Mouse (Mus musculus): ENCODE results near the gene Kcnj15. TPM values are rescaled to one million over a fixed set of nuclear protein-coding genes. Genes with fewer than 3 reads are reported as not detected.
A peak's percentile ranks its signal among the peaks of the same experiment; 100 is the strongest.

Kcnj15 gene
- polyA plus RNA-seq, 1 experiment from 2014 or later = 3.8 TPM

- Histone ChIP-seq H3K9ac (no peak overlapping the region), H3K4me1 (replicated peaks) (no peaks in the 10 kb centered on the region; the same call in 1 of the 2 replicates), H3K4me3 (no peak overlapping the region), H3K4me2 (no peak overlapping the region), H3K27ac (no peak overlapping the region), H3K27me3 (no peaks in the 10 kb centered on the region), H3K9me3 (replicated peaks) (no peaks in the 10 kb centered on the region), H3K36me3 (no peaks in the 10 kb centered on the region)
- no peak for ATAC-seq (replicated peaks; ENCODE audit: insufficient number of reproducible peaks, insufficient read depth, low FRiP score, low read depth)
- WGBS = 64% methylated on average over 10 of the region's 10 CpGs
These were observed 18.6 kb downstream of the Kcnj15 start for GRCm38 (mm10) chr16:95275713-95276502.

GRCm38 (mm10) chr16:95279015-95279414 lies 21.7 kb downstream of the Kcnj15 start:
- Histone ChIP-seq H3K4me1 (replicated peaks) (no peaks in the 10 kb centered on the region; the same call in 1 of the 2 replicates), H3K4me2 (no peak overlapping the region), H3K9me3 (replicated peaks) (no peaks in the 10 kb centered on the region), H3K4me3 (no peak overlapping the region), H3K27ac (peak overlapping the region; percentile 53), H3K36me3 (no peaks in the 10 kb centered on the region), H3K27me3 (no peaks in the 10 kb centered on the region), H3K9ac (no peak overlapping the region)
- 40% methylated on average over 3 of the region's 3 CpGs for WGBS
- peak; percentile 38 for ATAC-seq (replicated peaks; ENCODE audit: insufficient number of reproducible peaks, insufficient read depth, low FRiP score, low read depth)

GRCm38 (mm10) chr16:95280338-95280737 lies 23.0 kb downstream of the Kcnj15 start:
- no peak overlapping the region for H3K4me2 ChIP-seq
- no peaks in the 10 kb centered on the region for H3K36me3 ChIP-seq
- no peaks in the 10 kb centered on the region for H3K9me3 ChIP-seq (replicated peaks)
- no peak overlapping the region for H3K9ac ChIP-seq
- H3K27me3 ChIP-seq = no peaks in the 10 kb centered on the region
- 88% methylated on average over 3 of the region's 3 CpGs for WGBS
- no peak for ATAC-seq (replicated peaks; ENCODE audit: insufficient number of reproducible peaks, insufficient read depth, low FRiP score, low read depth)
- H3K4me3 ChIP-seq = no peak overlapping the region
- no peaks in the 10 kb centered on the region; the same call in none of the 2 replicates for H3K4me1 ChIP-seq (replicated peaks)
- H3K27ac ChIP-seq = no peak overlapping the region; the same call in 1 of the 2 replicates

GRCm38 (mm10) chr16:95283369-95283768 lies 26.0 kb downstream of the Kcnj15 start:
- no peak for ATAC-seq (replicated peaks; ENCODE audit: insufficient number of reproducible peaks, insufficient read depth, low FRiP score, low read depth)
- Histone ChIP-seq H3K4me2 (no peak overlapping the region), H3K36me3 (no peaks in the 10 kb centered on the region), H3K27ac (no peak overlapping the region), H3K27me3 (no peaks in the 10 kb centered on the region), H3K9ac (no peak overlapping the region), H3K4me1 (replicated peaks) (no peaks in the 10 kb centered on the region; the same call in none of the 2 replicates), H3K4me3 (no peak overlapping the region), H3K9me3 (replicated peaks) (no peaks in the 10 kb centered on the region)
- WGBS = 69% methylated on average over 10 of the region's 10 CpGs

- WGBS = 64% methylated on average over 12 of the region's 12 CpGs
- Histone ChIP-seq H3K9me3 (replicated peaks) (no peaks in the 10 kb centered on the region), H3K36me3 (no peaks in the 10 kb centered on the region), H3K4me2 (no peak overlapping the region), H3K27me3 (no peaks in the 10 kb centered on the region), H3K4me1 (replicated peaks) (no peaks in the 10 kb centered on the region; the same call in 1 of the 2 replicates), H3K27ac (no peak overlapping the region; the same call in 1 of the 2 replicates), H3K9ac (no peak overlapping the region), H3K4me3 (no peak overlapping the region)
- no peak for ATAC-seq (replicated peaks; ENCODE audit: insufficient number of reproducible peaks, insufficient read depth, low FRiP score, low read depth)
These were observed 26.8 kb downstream of the Kcnj15 start for GRCm38 (mm10) chr16:95284085-95284727.

GRCm38 (mm10) chr16:95285043-95285442 lies 27.7 kb downstream of the Kcnj15 start:
- Histone ChIP-seq H3K27ac (no peak overlapping the region), H3K4me1 (replicated peaks) (no peaks in the 10 kb centered on the region; the same call in 1 of the 2 replicates), H3K4me2 (no peak overlapping the region), H3K4me3 (no peak overlapping the region), H3K36me3 (no peaks in the 10 kb centered on the region), H3K9ac (no peak overlapping the region), H3K27me3 (no peaks in the 10 kb centered on the region), H3K9me3 (replicated peaks) (no peaks in the 10 kb centered on the region)
- 69% methylated on average over 4 of the region's 4 CpGs for WGBS
- no peak for ATAC-seq (replicated peaks; ENCODE audit: insufficient number of reproducible peaks, insufficient read depth, low FRiP score, low read depth)

DNA sequence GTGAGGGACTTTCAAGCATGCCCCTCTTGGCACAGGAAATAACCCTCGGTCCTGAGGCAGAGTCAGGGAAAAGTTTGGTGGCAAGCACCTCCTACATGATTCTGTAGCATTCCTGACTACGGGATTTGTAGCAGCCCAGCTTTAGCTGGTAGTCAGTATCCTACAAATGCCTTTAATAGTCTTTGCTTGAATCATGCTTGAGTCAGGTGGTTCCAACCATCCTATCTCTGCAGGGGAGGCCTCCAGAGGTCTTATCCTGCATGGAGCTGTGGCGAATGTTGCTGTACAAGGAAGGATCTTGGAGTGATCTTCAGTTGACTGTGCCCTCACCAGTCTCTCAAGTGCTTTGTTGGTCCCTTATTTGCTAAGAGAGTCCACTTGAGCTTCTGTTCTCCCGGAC lies 28.4 kb downstream of the Kcnj15 start:
- H3K9me3 ChIP-seq (replicated peaks) = no peaks in the 10 kb centered on the region
- 70% methylated on average over 4 of the region's 4 CpGs for WGBS
- no peaks in the 10 kb centered on the region for H3K27me3 ChIP-seq
- H3K4me2 ChIP-seq = no peak overlapping the region
- no peaks in the 10 kb centered on the region; the same call in 1 of the 2 replicates for H3K4me1 ChIP-seq (replicated peaks)
- no peak overlapping the region for H3K4me3 ChIP-seq
- H3K27ac ChIP-seq = no peak overlapping the region
- no peaks in the 10 kb centered on the region for H3K36me3 ChIP-seq
- no peak for ATAC-seq (replicated peaks; ENCODE audit: insufficient number of reproducible peaks, insufficient read depth, low FRiP score, low read depth)
- no peak overlapping the region for H3K9ac ChIP-seq

- Histone ChIP-seq H3K4me2 (no peak overlapping the region), H3K36me3 (no peaks in the 10 kb centered on the region), H3K4me1 (replicated peaks) (peaks cover 11% of the 10 kb centered on the region), H3K9ac (no peak overlapping the region), H3K9me3 (replicated peaks) (no peaks in the 10 kb centered on the region), H3K4me3 (no peak overlapping the region), H3K27ac (no peak overlapping the region), H3K27me3 (no peaks in the 10 kb centered on the region)
- no peak for ATAC-seq (replicated peaks; ENCODE audit: insufficient number of reproducible peaks, insufficient read depth, low FRiP score, low read depth)
- WGBS = 86% methylated on average over 2 of the region's 2 CpGs
These were observed 30.3 kb downstream of the Kcnj15 start for GRCm38 (mm10) chr16:95287656-95288055.

DNA sequence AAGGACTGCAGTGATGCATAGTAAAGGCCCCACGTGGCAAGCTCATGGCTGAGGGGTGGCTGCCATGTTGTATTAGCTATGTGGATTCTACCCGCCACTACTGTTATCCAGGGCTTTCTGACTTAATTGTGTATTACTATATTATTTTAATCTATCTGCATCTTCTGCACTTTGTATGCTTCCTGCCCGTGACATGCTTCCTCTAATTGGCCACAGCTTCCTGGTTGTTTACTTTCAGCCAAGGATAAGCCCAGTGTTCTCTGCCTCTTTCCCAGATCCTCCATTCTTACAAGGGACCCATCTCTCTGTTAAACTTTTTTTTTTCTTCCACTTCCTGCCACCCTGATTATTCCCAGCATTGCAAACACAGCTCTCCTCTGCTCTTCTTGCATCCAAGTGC lies 32.0 kb downstream of the Kcnj15 start:
- no peak for ATAC-seq (replicated peaks; ENCODE audit: insufficient number of reproducible peaks, insufficient read depth, low FRiP score, low read depth)
- H3K4me3 ChIP-seq = no peak overlapping the region
- no peak overlapping the region for H3K9ac ChIP-seq
- no peaks in the 10 kb centered on the region for H3K9me3 ChIP-seq (replicated peaks)
- no peaks in the 10 kb centered on the region for H3K27me3 ChIP-seq
- H3K4me1 ChIP-seq (replicated peaks) = peaks cover 17% of the 10 kb centered on the region
- no peak overlapping the region for H3K4me2 ChIP-seq
- no peaks in the 10 kb centered on the region for H3K36me3 ChIP-seq
- H3K27ac ChIP-seq = no peak overlapping the region
- 77% methylated on average over 3 of the region's 3 CpGs for whole genome bisulfite sequencing

GRCm38 (mm10) chr16:95291450-95292101 lies 34.2 kb downstream of the Kcnj15 start:
- H3K9me3 ChIP-seq (replicated peaks) = no peaks in the 10 kb centered on the region
- peak overlapping the region; percentile 37 for H3K27ac ChIP-seq
- no peak overlapping the region for H3K4me3 ChIP-seq
- peak overlapping the region; percentile 21; the same call in 1 of the 2 replicates for H3K4me2 ChIP-seq
- peak; percentile 31; the same call in 1 of the 2 replicates for ATAC-seq (replicated peaks; ENCODE audit: insufficient number of reproducible peaks, insufficient read depth, low FRiP score, low read depth)
- peaks cover 17% of the 10 kb centered on the region for H3K4me1 ChIP-seq (replicated peaks)
- no peaks in the 10 kb centered on the region for H3K27me3 ChIP-seq
- no peak overlapping the region for H3K9ac ChIP-seq
- 58% methylated on average over 10 of the region's 10 CpGs for WGBS
- no peaks in the 10 kb centered on the region for H3K36me3 ChIP-seq

- 58% methylated on average over 14 of the region's 14 CpGs for WGBS
- Histone ChIP-seq H3K27me3 (no peaks in the 10 kb centered on the region), H3K27ac (no peak overlapping the region; the same call in 1 of the 2 replicates), H3K4me3 (no peak overlapping the region), H3K9ac (no peak overlapping the region), H3K9me3 (replicated peaks) (no peaks in the 10 kb centered on the region), H3K4me1 (replicated peaks) (peaks cover 17% of the 10 kb centered on the region), H3K4me2 (0 out of 2 replicates have a peak overlapping the region, but pooled peaks have one; percentile 6), H3K36me3 (no peaks in the 10 kb centered on the region)
- ATAC-seq (replicated peaks; ENCODE audit: insufficient number of reproducible peaks, insufficient read depth, low FRiP score, low read depth) = no peak
These were observed 35.6 kb downstream of the Kcnj15 start for GRCm38 (mm10) chr16:95292843-95293505.
